Mouse (Mus musculus): ENCODE data around the gene Pax2.

DNA sequence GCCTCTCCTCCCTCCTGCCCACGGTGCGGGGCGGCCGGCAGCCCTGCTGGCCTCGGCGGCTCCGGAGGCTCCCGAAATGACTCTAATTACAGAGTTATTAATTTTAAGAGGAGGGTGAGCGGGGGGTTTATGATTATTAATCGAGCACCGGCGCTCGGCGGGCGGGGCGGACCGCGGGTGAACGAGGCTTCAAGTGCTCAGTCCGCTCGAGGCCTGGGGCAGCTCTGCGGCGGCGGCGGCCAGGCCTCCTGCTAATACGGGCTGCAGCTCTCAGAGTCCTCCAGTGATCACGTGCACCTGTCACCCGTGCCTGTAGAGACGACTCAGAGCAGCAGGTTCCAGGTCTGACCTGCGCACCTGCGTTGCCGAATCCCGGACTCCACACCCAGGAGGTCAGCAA is 21.2 kb upstream of the Pax2 start:
- TF ChIP-seq CTCF (IDR thresholded peaks at IDR 0.05 in 2 of 3, conservative IDR thresholded peaks at IDR 0.05 in 1 of 3; ENCODE audit: control insufficient read depth in 1 of 3, insufficient read depth in 1 of 3, low read depth in 2 of 3, low read length in 3 of 3, poor library complexity in 1 of 3, severe bottlenecking in 1 of 3) = no peak
- TF ChIP-seq EP300 (IDR thresholded peaks at IDR 0.05; ENCODE audit: low read depth in 1 of 2, low read length in 2 of 2) = no peak
- no peak for TF ChIP-seq USF1 (IDR thresholded peaks at IDR 0.05; ENCODE audit: low read depth, low read length)
- no peak for TF ChIP-seq POLR2A (IDR thresholded peaks at IDR 0.05; ENCODE audit: control insufficient read depth in 1 of 2, insufficient read depth in 1 of 2, low read depth in 1 of 2, low read length in 2 of 2, poor library complexity in 1 of 2)
- TF ChIP-seq CHD2 (IDR thresholded peaks at IDR 0.05; ENCODE audit: low read length) = no peak
- TF ChIP-seq ZNF384 (IDR thresholded peaks at IDR 0.05; ENCODE audit: low read depth, low read length) = no peak
- TF ChIP-seq NELFE (IDR thresholded peaks at IDR 0.05; ENCODE audit: low read depth, low read length) = no peak
- TF ChIP-seq SIN3A (IDR thresholded peaks at IDR 0.05; ENCODE audit: low read length) = no peak
- no peak for TF ChIP-seq MAFK (IDR thresholded peaks at IDR 0.05; ENCODE audit: borderline replicate concordance, low read depth, low read length)
- TF ChIP-seq ZC3H11A (IDR thresholded peaks at IDR 0.05; ENCODE audit: low read depth, low read length) = no peak
- TF ChIP-seq UBTF (IDR thresholded peaks at IDR 0.05; ENCODE audit: borderline replicate concordance, insufficient read depth, low read depth, low read length) = no peak
- TF ChIP-seq ETS1 (IDR thresholded peaks at IDR 0.05; ENCODE audit: low read depth, low read length) = no peak
